Comparison of ENCODE assay signal across 11 mouse cellular contexts in the genomic region with DNA sequence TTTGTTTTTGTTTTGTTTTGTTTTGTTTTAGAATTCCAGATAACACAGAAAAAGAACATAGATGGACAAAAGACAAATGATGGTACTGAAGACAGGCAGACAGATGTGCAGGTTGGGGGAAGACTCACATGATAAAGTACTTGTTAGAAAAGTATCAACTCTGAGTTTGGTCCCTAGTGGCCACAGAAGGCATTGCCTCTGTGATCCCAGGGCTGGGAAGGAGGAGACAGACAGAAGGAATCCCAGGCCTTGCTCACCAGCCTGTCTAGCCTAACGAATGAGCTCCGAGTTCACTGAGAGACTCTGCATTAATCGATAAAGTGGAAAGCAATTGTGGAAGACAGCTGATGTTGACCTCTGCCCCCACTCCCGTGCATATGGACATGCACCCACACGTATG. TPM values are rescaled to one million over a fixed set of nuclear protein-coding genes. Genes with fewer than 3 reads are reported as not detected.
DNase-seq lines count a peak whose midpoint lies in the region; ATAC-seq and TF ChIP-seq lines count a peak whose summit lies in the region.
"Had no signal": no experiment of that assay in that cellular context is flagged by ENCODE, and none has a peak within 500 bp of the region (broad histone marks: within the 10 kb centered on the region; RNA-seq: fewer than 3 reads in every experiment).

No protein-coding gene starts in this region.

- peak; percentile 26 for TF ChIP-seq CTCF in ES-Bruce4 (IDR thresholded peaks at IDR 0.05; ENCODE audit: low read depth, low read length)

- H3K36me3 ChIP-seq in kidney, embryonic 16.5 days (ENCODE audit: insufficient read depth, low read length), result no peaks in the 10 kb centered on the region
- no peaks in the 10 kb centered on the region for H3K36me3 ChIP-seq in ES-Bruce4 (ENCODE audit: control insufficient read depth, insufficient read depth, low read length, poor library complexity, severe bottlenecking)
- H3K36me3 ChIP-seq: heart, embryonic 15.5 days had no signal

- 75% methylated on average over 5 of the region's 5 CpGs for WGBS in kidney, embryonic 16.5 days

- ATAC-seq in kidney, embryonic 16.5 days (ENCODE audit: low FRiP score, low TSS enrichment), result no peak
- ATAC-seq in megakaryocyte, adult 5-6 weeks (ENCODE audit: poor library complexity, severe bottlenecking), result 0 out of 2 replicates have a peak, but pooled peaks have one; percentile 37
- ATAC-seq in frontal cortex, adult (ENCODE audit: low TSS enrichment), result no peak
- ATAC-seq in monocyte, adult 5-6 weeks (replicated peaks; ENCODE audit: insufficient number of reproducible peaks, low FRiP score, low TSS enrichment, poor library complexity, severe bottlenecking), result no peak

- no peak for TF ChIP-seq EP300 in ES-Bruce4 (IDR thresholded peaks at IDR 0.05; ENCODE audit: insufficient read depth, low read depth, low read length)

- TF ChIP-seq POLR2A in ES-Bruce4 (IDR thresholded peaks at IDR 0.05; ENCODE audit: insufficient read depth, low read length), result no peak

- no peak overlapping the region for H3K27ac ChIP-seq in kidney, embryonic 16.5 days (ENCODE audit: low read length)
- H3K27ac ChIP-seq in ES-Bruce4 (ENCODE audit: insufficient read depth, low read length), result no peak overlapping the region
- H3K27ac ChIP-seq: heart, embryonic 15.5 days had no signal

- 0 out of 2 replicates have a peak, but pooled peaks cover 2% of the 10 kb centered on the region for H3K4me1 ChIP-seq in kidney, embryonic 16.5 days (ENCODE audit: insufficient read depth, low read length)
- peaks cover 3% of the 10 kb centered on the region for H3K4me1 ChIP-seq in ES-Bruce4 (ENCODE audit: control insufficient read depth, insufficient read depth, low read length)

- no peaks in the 10 kb centered on the region for H3K9me3 ChIP-seq in kidney, embryonic 16.5 days (ENCODE audit: low read length)
- no peaks in the 10 kb centered on the region for H3K9me3 ChIP-seq in ES-Bruce4 (replicated peaks; ENCODE audit: control insufficient read depth, insufficient read depth, low read length, poor library complexity, severe bottlenecking)
- H3K9me3 ChIP-seq: heart, embryonic 15.5 days had no signal

- peak; percentile 51 for DNase-seq in kidney, postnatal 10 days
- peak; percentile 43 for DNase-seq in 3T3-L1 (ENCODE audit: low read depth, low spot score)
- DNase-seq: cerebellum, adult 8-10 months had no signal

- H3K4me2 ChIP-seq in kidney, embryonic 16.5 days (replicated peaks; ENCODE audit: low read depth, low read length), result no peak overlapping the region
- H3K4me2 ChIP-seq: heart, embryonic 15.5 days had no signal

- H3K9ac ChIP-seq in kidney, embryonic 16.5 days (replicated peaks; ENCODE audit: low read length), result no peak overlapping the region
- H3K9ac ChIP-seq in ES-Bruce4 (ENCODE audit: low read depth, poor library complexity, severe bottlenecking), result no peak overlapping the region
- H3K9ac ChIP-seq: heart, embryonic 15.5 days had no signal

- no peak overlapping the region for H3K4me3 ChIP-seq in kidney, embryonic 16.5 days (ENCODE audit: low read length)
- H3K4me3 ChIP-seq in ES-Bruce4 (ENCODE audit: low read depth, low read length), result no peak overlapping the region
- H3K4me3 ChIP-seq: heart, embryonic 15.5 days had no signal

- H3K27me3 ChIP-seq in kidney, embryonic 16.5 days (ENCODE audit: insufficient read depth, low read length), result peaks cover 36% of the 10 kb centered on the region
- H3K27me3 ChIP-seq in ES-Bruce4 (ENCODE audit: control insufficient read depth, insufficient read depth, low read length, poor library complexity, severe bottlenecking), result peaks cover 11% of the 10 kb centered on the region; the same call in 1 of the 2 replicates

RNA-seq across cellular contexts. Expression of gene Mafb, which starts 10.7 kb away (rescaled TPM):
- polyA plus RNA-seq in kidney, embryonic 16.5 days (2015; fragmentation: Nextera tagmentation; extraction: Ambion mirVana), result 31.4 and 35.8 TPM in 2 replicates
- polyA plus RNA-seq in ES-Bruce4 (2011; ENCODE audit: insufficient read depth, insufficient read length, low read depth, missing spikeins), result 0.24 and 0.46 TPM in 2 replicates
- 15.3 and 17.5 TPM in 2 replicates for total RNA-seq in megakaryocyte, adult 5-6 weeks (2015)
- total RNA-seq in megakaryocyte, adult 5-6 weeks (2017), result 6.4 and 8.1 TPM in 2 replicates
- 12.9 to 19.7 TPM (median 18.0 TPM) in 3 replicates for total RNA-seq in monocyte, adult 5-6 weeks (2017)

RNA-seq across cellular contexts. Expression of gene Gm826, which starts 22.2 kb away (rescaled TPM):
- polyA plus RNA-seq in kidney, embryonic 16.5 days (2015; fragmentation: Nextera tagmentation; extraction: Ambion mirVana), result 0.67 and 0.91 TPM in 2 replicates
- polyA plus RNA-seq in ES-Bruce4 (2011; ENCODE audit: insufficient read depth, insufficient read length, low read depth, missing spikeins), result not detected in 2 replicates
- total RNA-seq in megakaryocyte, adult 5-6 weeks (2015), result 0.78 and 1.2 TPM in 2 replicates
- not detected in 2 replicates for total RNA-seq in megakaryocyte, adult 5-6 weeks (2017)
- 0.87 TPM in 1 of 3 replicates, not detected in the others for total RNA-seq in monocyte, adult 5-6 weeks (2017)
- total RNA-seq: layer of hippocampus, adult 18-20 months had no signal
- polyA plus RNA-seq: stomach, embryonic 14.5 days had no signal
